Mouse (Mus musculus) urinary bladder, adult 18-20 months (tissue): ENCODE measurements around the gene Map7d3.
A peak's percentile ranks its signal among the peaks of the same experiment; 100 is the strongest.

Source experiments
- DNase-seq, 2 experiments: peaks; one replicate each; pipeline ENCODE4 v3.0.0; 2022; ENCODE audit warnings: low spot score in 2 of 2, mixed read lengths in 2 of 2

The Map7d3 gene

DNA sequence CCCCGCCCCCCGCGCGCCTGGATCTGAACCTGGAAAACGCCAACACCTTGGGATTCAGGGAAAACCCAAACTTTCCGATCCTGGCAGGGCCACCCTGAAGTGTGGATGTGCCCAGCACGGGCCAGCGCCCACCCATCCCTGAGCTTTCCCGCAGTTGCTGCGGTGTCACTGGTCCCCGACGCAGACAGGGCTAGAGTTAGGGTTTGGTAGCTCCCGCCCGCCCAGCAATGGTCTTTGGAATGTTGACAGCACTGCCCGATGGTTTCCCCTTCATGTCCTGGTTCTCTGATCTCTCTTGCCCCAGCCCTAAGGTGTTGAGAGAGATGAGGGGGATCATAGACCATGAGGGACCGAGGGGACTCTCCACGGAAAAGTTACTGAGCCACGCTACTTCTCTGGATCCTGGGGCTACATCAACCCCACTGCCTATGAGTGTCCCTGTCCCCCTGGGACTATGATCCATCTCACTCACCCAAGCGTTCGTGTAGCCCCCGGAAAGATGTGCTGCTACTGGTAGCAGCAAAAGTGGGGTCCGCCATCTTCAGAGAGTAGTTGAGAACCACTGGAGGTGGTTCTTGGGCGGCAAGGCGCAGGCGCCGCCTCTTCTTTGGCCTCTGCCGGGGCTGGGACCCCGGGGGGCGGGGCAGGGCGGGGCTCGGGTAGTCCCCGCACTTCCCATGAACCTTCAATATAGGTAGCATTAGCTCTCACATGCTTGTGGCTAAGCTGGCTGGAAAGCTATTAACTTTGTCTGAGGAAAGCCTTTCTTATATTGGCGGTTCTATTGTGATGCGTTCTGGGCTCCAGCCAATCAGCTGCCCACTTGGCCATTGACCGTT, at the start of gene Map7d3:
Map7d3 (minus strand) TSS at position 562 of the 839 bp plus-strand sequence.
- DNase-seq: peak in 1 of 2 experiments; percentile 2

GRCm38 (mm10) chrX:56869863-56870262, 47.7 kb upstream of the Map7d3 start, which contains the start of gene Adgrg4:
Adgrg4 (plus strand) TSS chrX:56870163.
- DNase-seq: no peak

DNA sequence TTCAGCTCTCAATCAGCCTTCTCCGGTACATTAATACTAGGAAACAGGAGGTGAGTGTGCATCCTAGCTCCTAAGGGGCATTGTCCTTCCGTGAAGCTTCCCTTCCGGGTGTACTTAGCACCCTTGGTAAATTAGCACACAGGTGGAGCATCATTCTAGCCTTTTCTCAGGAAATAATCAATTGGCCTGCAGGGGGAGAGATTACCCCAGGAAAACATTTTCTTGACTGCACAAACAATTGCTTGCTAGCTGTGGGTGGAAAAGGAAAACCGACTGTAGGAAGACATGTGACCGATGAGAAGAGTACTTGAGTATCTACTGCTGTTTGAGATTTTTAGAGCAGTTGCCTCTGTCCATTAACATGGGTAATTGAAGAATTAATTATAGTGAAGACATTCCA, 19.1 kb upstream of the Map7d3 start:
- no peak for DNase-seq

GRCm38 (mm10) chrX:56839369-56839768, 17.2 kb upstream of the Map7d3 start:
- DNase-seq: no peak

DNA sequence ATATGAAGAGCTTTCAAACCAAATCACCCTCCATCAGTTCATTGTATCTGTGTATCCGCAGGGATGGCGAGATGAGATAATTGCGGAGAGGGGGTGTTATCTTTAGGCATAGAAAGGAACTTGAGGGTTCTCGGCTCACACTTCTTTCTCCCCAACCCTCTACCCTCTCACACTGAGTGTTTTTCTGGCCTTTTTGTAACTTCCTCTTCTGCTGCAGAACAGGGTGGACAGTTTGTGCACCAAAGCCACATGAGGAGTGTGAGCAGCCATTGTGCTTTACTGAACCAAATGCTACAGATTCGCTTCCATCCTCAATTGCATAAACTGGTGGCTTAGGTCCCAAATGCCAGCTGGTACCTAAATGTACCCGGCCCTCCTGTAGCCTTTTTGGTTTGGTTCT, 13.7 kb upstream of the Map7d3 start:
- DNase-seq: no peak

GRCm38 (mm10) chrX:56827492-56827891, 5.4 kb upstream of the Map7d3 start:
- no peak for DNase-seq

GRCm38 (mm10) chrX:56791268-56791667, 30.9 kb downstream of the Map7d3 start:
- peak; percentile 22 to 33 for DNase-seq

DNA sequence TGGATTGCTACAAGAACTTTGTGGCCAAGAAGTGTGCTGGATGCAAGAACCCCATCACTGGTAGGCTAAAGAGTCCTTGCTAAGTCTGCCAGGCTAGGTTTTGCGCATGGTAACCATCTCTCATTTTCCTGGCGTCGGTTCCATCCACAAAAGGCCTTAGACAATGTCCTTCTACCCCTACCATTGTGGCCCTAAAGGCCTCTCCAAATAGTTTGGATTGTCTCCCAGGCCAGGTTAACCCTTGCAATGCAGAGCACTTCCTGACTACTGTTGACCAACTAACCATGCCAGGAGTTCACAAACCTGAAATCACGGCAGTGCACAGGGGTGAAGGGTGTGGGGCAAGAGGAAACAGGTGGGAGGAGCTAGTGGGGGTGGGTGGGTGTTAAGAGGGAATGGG, 31.5 kb downstream of the Map7d3 start:
- no peak for DNase-seq

DNA sequence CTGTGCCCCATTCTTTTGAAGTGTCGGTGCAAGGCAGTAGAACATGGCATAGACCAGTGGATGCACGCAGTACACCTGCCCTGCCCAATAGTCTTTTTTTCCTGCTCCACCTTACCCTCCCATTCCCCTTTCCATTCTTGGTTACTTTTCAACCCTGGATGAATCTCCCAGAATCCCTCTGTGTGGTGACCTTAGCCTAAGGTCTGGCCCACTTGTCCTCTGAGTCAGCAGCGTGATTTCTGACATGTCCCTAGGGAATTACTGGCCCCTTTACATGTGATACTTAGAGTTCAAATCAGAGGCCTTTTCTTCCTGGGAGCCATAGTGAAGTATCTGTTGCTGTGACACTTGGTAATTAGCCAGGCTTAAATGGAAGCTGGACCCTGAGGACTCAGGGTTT, 34.6 kb downstream of the Map7d3 start:
- no peak for DNase-seq

GRCm38 (mm10) chrX:56786281-56787061, 35.7 kb downstream of the Map7d3 start:
- no peak for DNase-seq

- DNase-seq: no peak
Observed at GRCm38 (mm10) chrX:56773329-56773728, 48.8 kb downstream of the Map7d3 start.

DNA sequence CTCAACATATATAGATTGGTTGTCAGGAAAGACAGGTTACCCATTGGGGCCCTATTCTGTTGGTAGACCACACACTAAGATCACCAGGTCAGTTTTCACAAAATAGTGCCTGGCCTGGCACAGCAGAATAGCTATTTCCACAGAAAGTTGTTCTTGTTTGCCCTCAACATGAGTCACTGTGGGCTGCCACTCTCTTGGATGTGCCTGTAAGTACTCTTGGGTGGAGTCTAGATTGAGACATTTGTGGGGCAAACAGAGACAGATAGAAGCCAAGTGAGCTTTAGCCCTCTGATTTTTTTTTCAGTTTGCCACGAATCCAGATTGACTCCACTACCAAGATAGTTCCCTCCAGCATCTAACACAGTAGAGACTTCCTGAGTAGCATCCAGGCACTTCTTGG, 50.4 kb downstream of the Map7d3 start:
- no peak for DNase-seq

DNA sequence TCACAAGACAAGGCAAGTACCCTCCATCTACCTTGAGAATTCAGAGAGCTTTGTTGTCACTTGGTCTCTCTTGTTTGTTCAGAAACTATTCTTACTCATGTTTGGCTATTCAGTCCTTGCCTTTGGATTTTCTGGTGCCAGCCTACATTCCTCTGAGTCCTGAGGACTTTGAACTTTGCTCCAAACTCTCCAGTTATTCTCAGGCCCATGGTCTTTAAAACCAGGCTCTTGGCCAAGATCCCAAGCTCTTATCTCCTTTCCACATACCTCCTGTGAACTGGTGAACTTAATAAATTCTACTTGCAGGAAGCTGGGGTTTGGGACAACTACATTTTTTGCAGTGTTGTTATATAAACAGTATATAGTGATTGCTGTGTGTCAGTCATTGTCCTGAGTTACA, 52.3 kb downstream of the Map7d3 start:
- no peak for DNase-seq

DNA sequence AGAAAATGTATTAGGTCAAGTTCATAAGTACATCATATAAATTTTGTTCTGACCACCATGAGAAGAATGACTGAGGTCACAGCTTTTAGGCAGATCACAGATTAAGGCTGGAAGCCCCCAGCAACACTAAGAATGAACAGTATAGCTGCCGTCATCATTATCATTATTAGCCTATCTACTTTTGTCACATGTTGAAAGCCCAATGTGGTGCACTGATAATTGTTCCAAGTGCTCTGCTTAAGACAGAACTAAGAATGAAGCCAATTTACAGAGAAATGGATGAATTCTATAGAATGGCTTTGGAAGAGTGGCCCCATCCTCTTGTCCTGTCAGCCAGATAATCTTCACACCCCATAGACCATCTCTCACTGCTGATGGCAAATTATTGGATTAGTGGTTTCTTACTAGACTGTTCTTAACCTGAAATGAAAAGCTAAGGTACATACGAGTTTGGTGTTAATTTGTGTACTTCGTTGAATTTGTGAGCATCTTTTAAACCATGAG, 61.8 kb downstream of the Map7d3 start:
- DNase-seq: no peak

DNA sequence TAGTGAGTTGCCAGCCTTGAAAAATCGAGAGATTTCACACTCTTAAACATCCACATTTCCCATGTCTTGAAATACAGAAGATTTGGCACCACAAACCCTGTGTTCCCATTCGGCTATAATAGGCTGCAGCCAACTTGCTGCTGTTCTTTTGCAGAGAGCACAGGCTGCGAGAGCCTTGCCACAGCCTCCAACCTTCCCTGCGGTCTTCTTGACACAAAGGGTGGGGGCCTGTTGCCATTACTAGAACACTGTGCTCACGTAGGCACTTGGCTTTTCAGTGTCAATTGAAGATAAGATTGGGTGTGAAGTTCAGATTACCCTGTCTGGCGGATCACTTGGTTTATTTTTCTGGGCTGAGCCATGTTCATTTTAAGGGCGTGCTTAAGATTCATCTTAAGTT, 65.8 kb downstream of the Map7d3 start:
- DNase-seq: no peak

DNA sequence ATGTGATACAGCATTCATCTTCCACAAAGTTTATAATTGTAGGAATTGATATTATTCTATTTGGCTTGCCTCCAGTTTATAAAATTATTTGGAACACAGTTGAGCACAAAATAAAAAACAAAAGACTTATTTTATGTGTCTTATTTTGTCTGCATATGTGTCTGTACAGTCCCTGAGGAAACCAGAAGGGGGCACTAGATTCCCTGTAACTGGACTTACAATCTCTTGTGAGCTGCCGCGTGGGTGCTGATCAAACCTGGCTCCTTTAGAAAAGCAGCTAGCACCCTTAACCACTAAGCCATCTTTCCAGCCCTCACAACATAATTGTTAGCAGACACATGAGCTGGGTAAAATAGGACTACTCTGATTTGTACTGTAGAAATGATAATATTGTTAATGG, 66.5 kb downstream of the Map7d3 start:
- no peak for DNase-seq

DNA sequence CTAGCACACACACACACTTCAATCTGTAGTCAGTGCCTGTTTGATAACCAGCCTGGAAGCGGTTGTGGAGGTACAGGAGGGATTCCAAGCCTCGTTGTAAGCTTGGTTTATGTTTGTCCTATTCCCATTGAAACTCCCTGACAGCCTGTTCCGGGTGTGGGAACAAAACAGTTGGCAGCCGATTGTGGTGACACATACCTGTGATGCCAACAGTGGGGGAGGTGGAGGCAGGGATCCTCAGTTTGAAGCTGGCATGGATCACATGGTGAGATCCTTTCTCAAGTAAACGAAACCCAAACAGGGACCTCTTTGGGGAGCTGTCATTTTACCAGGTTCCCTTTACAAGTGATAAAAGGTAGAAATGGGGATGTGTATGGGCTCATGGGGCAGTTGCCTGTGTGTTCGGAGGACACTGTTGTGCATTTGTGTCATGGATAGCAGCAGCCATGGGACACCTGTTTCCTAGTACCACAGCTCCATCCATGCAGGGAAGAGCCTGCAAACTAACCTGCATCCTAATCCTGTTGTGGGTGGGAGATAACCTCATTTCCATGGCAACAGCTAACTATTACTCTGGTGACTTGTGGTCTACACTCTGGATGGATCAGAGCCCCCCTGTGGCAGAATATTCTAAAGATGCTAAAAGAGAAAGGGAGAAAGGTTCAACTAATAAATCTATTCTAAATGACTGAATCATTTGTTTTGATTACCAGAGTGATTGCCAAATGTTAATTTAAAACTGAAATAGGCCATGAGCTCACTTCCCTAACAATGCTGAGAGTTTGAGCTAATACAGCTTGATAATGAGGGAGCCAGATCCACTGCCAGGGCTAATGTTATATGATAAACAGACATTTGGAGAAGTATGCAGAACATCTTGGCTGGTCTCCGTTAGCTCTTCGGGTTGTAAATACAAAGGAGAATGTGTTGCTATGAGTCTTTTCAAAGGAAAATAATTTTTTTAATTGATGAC, 68.5 kb downstream of the Map7d3 start:
- no peak for DNase-seq

DNA sequence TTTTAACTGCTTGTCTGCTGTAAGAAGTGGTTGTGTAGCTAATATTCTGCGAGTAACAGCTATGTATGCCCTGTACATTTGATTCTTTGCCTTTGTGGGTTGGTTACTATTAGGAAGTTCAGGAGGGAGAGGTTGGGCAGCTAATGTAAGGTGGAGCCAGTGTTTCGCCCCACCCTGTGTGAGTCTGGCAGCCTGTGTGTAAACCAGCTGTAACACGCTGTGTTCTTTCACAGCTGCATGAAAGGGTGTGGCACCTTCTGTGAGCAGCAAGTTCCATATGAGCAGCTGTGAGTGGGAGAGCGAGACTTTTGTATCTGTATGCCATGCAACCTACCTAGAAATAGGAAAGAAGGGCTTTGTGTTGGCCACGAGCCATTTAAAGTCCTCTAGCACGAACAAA, 70.0 kb downstream of the Map7d3 start:
- peak in 1 of 2 experiments; percentile 15 for DNase-seq

DNA sequence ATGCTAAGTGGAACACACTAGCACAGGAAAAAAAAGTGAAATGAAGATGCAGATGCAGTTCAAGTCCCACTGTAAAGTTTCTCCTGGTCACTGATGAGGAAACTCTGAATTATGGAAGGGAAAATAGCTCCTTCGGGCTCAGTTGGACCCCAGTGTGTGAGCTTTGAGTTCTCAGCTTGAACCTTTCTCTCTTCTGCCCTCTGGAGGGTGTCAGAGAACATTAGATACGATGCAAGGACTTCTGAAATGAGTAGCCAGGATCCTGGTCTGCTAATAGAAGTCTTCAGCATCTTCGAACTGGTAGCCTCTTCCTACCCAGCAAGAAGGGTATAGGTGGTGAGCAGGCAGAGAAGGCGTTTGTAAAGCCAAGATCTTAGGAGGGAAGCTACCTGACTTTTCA, 70.6 kb downstream of the Map7d3 start:
- no peak for DNase-seq
